Comparison of ENCODE assay signal across 23 mouse cellular contexts in the genomic region with DNA sequence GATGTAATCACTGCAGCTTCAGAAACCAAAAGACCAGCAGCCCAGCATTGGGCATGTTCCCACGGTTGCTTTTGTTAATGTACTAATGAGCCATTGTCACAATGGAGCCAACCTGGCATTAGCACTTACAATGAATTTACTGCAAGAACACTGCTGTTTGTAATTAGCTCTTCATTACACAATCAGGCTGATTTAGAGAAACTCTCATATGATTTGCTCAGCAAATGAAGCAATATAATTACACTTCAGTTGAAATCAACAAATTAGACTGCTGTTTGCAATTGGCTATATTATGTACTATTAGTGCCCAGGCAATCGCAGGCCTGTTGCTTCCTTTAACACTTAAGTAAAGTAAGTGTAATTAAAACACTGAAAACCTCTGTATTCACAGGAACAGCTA.
DNase-seq lines count a peak whose midpoint lies in the region; ATAC-seq lines count a peak whose summit lies in the region.
"Had no signal": no experiment of that assay in that cellular context is flagged by ENCODE, and none has a peak within 500 bp of the region (broad histone marks: within the 10 kb centered on the region; RNA-seq: fewer than 3 reads in every experiment).

No protein-coding gene starts in this region.

- H3K36me3 ChIP-seq in forebrain, embryonic 11.5 days (ENCODE audit: control insufficient read depth, insufficient read depth, low read length) = no peaks in the 10 kb centered on the region
- H3K36me3 ChIP-seq in forebrain, embryonic 10.5 days (replicated peaks) = no peaks in the 10 kb centered on the region
- H3K36me3 ChIP-seq in midbrain, embryonic 15.5 days (replicated peaks) = no peaks in the 10 kb centered on the region
- no peaks in the 10 kb centered on the region for H3K36me3 ChIP-seq in midbrain, embryonic 13.5 days
- H3K36me3 ChIP-seq in forebrain, embryonic 14.5 days (ENCODE audit: control insufficient read depth, insufficient read depth, low read length) = no peaks in the 10 kb centered on the region
- H3K36me3 ChIP-seq: embryonic facial prominence, embryonic 13.5 days; limb, embryonic 10.5 days; liver, embryonic 13.5 days had no signal

- no peak overlapping the region for H3K9ac ChIP-seq in forebrain, embryonic 11.5 days (ENCODE audit: low read length)
- H3K9ac ChIP-seq in midbrain, embryonic 15.5 days = no peak overlapping the region
- H3K9ac ChIP-seq in midbrain, embryonic 13.5 days (replicated peaks) = no peak overlapping the region
- H3K9ac ChIP-seq in forebrain, embryonic 14.5 days (ENCODE audit: low read length) = no peak overlapping the region
- H3K9ac ChIP-seq: embryonic facial prominence, embryonic 13.5 days; liver, embryonic 13.5 days had no signal

- peak; percentile 81 for ATAC-seq in forebrain, embryonic 11.5 days (replicated peaks; ENCODE audit: low FRiP score)
- 0 out of 2 replicates have a peak, but pooled peaks have one; percentile 42 for ATAC-seq in midbrain, embryonic 15.5 days (replicated peaks)
- ATAC-seq in midbrain, embryonic 13.5 days = no peak
- ATAC-seq in forebrain, embryonic 14.5 days = peak; percentile 95
- ATAC-seq: lung, postnatal 0 days had no signal

- H3K9me3 ChIP-seq in forebrain, embryonic 11.5 days (ENCODE audit: control insufficient read depth, low read length) = no peaks in the 10 kb centered on the region
- no peaks in the 10 kb centered on the region for H3K9me3 ChIP-seq in forebrain, embryonic 10.5 days
- H3K9me3 ChIP-seq in midbrain, embryonic 15.5 days = no peaks in the 10 kb centered on the region
- H3K9me3 ChIP-seq in midbrain, embryonic 13.5 days = no peaks in the 10 kb centered on the region
- no peaks in the 10 kb centered on the region for H3K9me3 ChIP-seq in forebrain, embryonic 14.5 days (replicated peaks; ENCODE audit: control insufficient read depth, low read length)
- H3K9me3 ChIP-seq: embryonic facial prominence, embryonic 13.5 days; limb, embryonic 10.5 days; liver, embryonic 13.5 days had no signal

- no peaks in the 10 kb centered on the region for H3K4me1 ChIP-seq in forebrain, embryonic 11.5 days (replicated peaks; ENCODE audit: control insufficient read depth, insufficient read depth, low read length)
- H3K4me1 ChIP-seq in forebrain, embryonic 10.5 days = peaks cover 13% of the 10 kb centered on the region
- no peaks in the 10 kb centered on the region for H3K4me1 ChIP-seq in midbrain, embryonic 15.5 days
- H3K4me1 ChIP-seq in midbrain, embryonic 13.5 days (replicated peaks) = no peaks in the 10 kb centered on the region
- no peaks in the 10 kb centered on the region for H3K4me1 ChIP-seq in forebrain, embryonic 14.5 days (ENCODE audit: control insufficient read depth, insufficient read depth, low read length)
- H3K4me1 ChIP-seq: embryonic facial prominence, embryonic 13.5 days; limb, embryonic 10.5 days; liver, embryonic 13.5 days had no signal

- H3K4me2 ChIP-seq in forebrain, embryonic 11.5 days (ENCODE audit: low read depth, low read length, severe bottlenecking) = no peak overlapping the region
- H3K4me2 ChIP-seq in midbrain, embryonic 15.5 days = no peak overlapping the region
- no peak overlapping the region for H3K4me2 ChIP-seq in midbrain, embryonic 13.5 days (replicated peaks)
- H3K4me2 ChIP-seq in forebrain, embryonic 14.5 days (ENCODE audit: low read length) = no peak overlapping the region
- H3K4me2 ChIP-seq: embryonic facial prominence, embryonic 13.5 days; liver, embryonic 13.5 days had no signal

- H3K27ac ChIP-seq in forebrain, embryonic 11.5 days (ENCODE audit: low read depth, low read length) = no peak overlapping the region
- H3K27ac ChIP-seq in forebrain, embryonic 10.5 days = no peak overlapping the region
- H3K27ac ChIP-seq in midbrain, embryonic 15.5 days = no peak overlapping the region
- H3K27ac ChIP-seq in midbrain, embryonic 13.5 days = no peak overlapping the region
- no peak overlapping the region for H3K27ac ChIP-seq in forebrain, embryonic 14.5 days (ENCODE audit: low read depth, low read length)
- H3K27ac ChIP-seq: embryonic facial prominence, embryonic 13.5 days; kidney, postnatal 0 days; layer of hippocampus, adult 2 months; left cerebral cortex, adult 2 months; limb, embryonic 10.5 days; liver, embryonic 13.5 days had no signal

- no peak for DNase-seq in forebrain, embryonic 11.5 days (ENCODE audit: low spot score)
- DNase-seq in forebrain, embryonic 10.5 days (ENCODE audit: extremely low spot score, low spot score) = no peak
- peak; percentile 93 for DNase-seq in forebrain, embryonic 14.5 days (ENCODE audit: low spot score)
- peak; percentile 74 for DNase-seq in retina, embryonic 14.5 days (ENCODE audit: low spot score)
- no peak for DNase-seq in c-Kit-positive CD71-positive TER-119-positive erythroid progenitor cells, embryonic 14.5 days (ENCODE audit: low spot score)
- no peak for DNase-seq in adrenal gland, adult (ENCODE audit: inconsistent age in 2 of 2, low spot score in 1 of 2)
- DNase-seq: adrenal gland, adult 2 months; cerebellum, adult 18-20 months; gastrocnemius, postnatal 10 days; heart, adult 18-20 months; heart, postnatal 4 days; kidney, adult 11 months; liver, embryonic 13.5 days; thymus, postnatal 4 days had no signal

- H3K4me3 ChIP-seq in forebrain, embryonic 11.5 days (ENCODE audit: low read depth, low read length) = no peak overlapping the region
- no peak overlapping the region for H3K4me3 ChIP-seq in forebrain, embryonic 10.5 days
- no peak overlapping the region for H3K4me3 ChIP-seq in midbrain, embryonic 15.5 days
- no peak overlapping the region for H3K4me3 ChIP-seq in midbrain, embryonic 13.5 days (replicated peaks)
- H3K4me3 ChIP-seq in forebrain, embryonic 14.5 days (ENCODE audit: low read depth, low read length) = no peak overlapping the region
- H3K4me3 ChIP-seq: embryonic facial prominence, embryonic 13.5 days; layer of hippocampus, adult 2 months; left cerebral cortex, adult 2 months; limb, embryonic 10.5 days; liver, embryonic 13.5 days; myocyte had no signal

- 33% methylated on average over 2 of the region's 2 CpGs for WGBS in forebrain, embryonic 11.5 days
- WGBS in forebrain, embryonic 10.5 days = 56% methylated on average over 2 of the region's 2 CpGs
- 70% methylated on average over 2 of the region's 2 CpGs for WGBS in midbrain, embryonic 15.5 days
- WGBS in midbrain, embryonic 13.5 days = 72% methylated on average over 2 of the region's 2 CpGs
- 3% methylated on average over 2 of the region's 2 CpGs for WGBS in forebrain, embryonic 14.5 days

- H3K27me3 ChIP-seq in forebrain, embryonic 11.5 days (ENCODE audit: control insufficient read depth, insufficient read depth, low read length) = no peaks in the 10 kb centered on the region
- no peaks in the 10 kb centered on the region for H3K27me3 ChIP-seq in forebrain, embryonic 10.5 days (ENCODE audit: poor library complexity, severe bottlenecking)
- no peaks in the 10 kb centered on the region for H3K27me3 ChIP-seq in midbrain, embryonic 15.5 days (replicated peaks)
- H3K27me3 ChIP-seq in midbrain, embryonic 13.5 days = no peaks in the 10 kb centered on the region
- no peaks in the 10 kb centered on the region for H3K27me3 ChIP-seq in forebrain, embryonic 14.5 days (replicated peaks; ENCODE audit: control insufficient read depth, insufficient read depth, low read length)
- H3K27me3 ChIP-seq: embryonic facial prominence, embryonic 13.5 days; liver, embryonic 13.5 days had no signal

Comparison
In these comparisons a context has a peak if more than half of its experiments do, and no peak if none do; other contexts are left out.
1. DNase-seq: peak in forebrain, embryonic 14.5 days (single experiment) and retina, embryonic 14.5 days (single experiment); none in forebrain, embryonic 11.5 days (single experiment), forebrain, embryonic 10.5 days (single experiment), c-Kit-positive CD71-positive TER-119-positive erythroid progenitor cells, embryonic 14.5 days (single experiment) and adrenal gland, adult (0 of 2).